Mouse (Mus musculus): ENCODE results near the gene Ky. TPM values are rescaled to one million over a fixed set of nuclear protein-coding genes. Genes with fewer than 3 reads are reported as not detected.

The Ky gene
- polyA plus RNA-seq, 1 experiment: 1.4 TPM

GRCm38 (mm10) chr9:102511423-102511822 lies 5.9 kb downstream of the Ky start:
- H3K9ac ChIP-seq (ENCODE audit: low read depth, poor library complexity, severe bottlenecking): no peak overlapping the region
- no peak overlapping the region for H3K27ac ChIP-seq (ENCODE audit: insufficient read depth, low read length)
- TF ChIP-seq CTCF (IDR thresholded peaks at IDR 0.05; ENCODE audit: low read depth, low read length) (no peak), POLR2A (IDR thresholded peaks at IDR 0.05; ENCODE audit: insufficient read depth, low read length) (no peak), EP300 (IDR thresholded peaks at IDR 0.05; ENCODE audit: insufficient read depth, low read depth, low read length) (no peak)
- no peaks in the 10 kb centered on the region for H3K9me3 ChIP-seq (replicated peaks; ENCODE audit: control insufficient read depth, insufficient read depth, low read length, poor library complexity, severe bottlenecking)
- no peaks in the 10 kb centered on the region for H3K4me1 ChIP-seq (ENCODE audit: control insufficient read depth, insufficient read depth, low read length)
- no peak overlapping the region for H3K4me3 ChIP-seq (ENCODE audit: low read depth, low read length)
- no peaks in the 10 kb centered on the region for H3K27me3 ChIP-seq (ENCODE audit: control insufficient read depth, insufficient read depth, low read length, poor library complexity, severe bottlenecking)
- H3K36me3 ChIP-seq (ENCODE audit: control insufficient read depth, insufficient read depth, low read length, poor library complexity, severe bottlenecking): no peaks in the 10 kb centered on the region

GRCm38 (mm10) chr9:102513578-102513977 lies 8.0 kb downstream of the Ky start:
- H3K4me3 ChIP-seq (ENCODE audit: low read depth, low read length): no peak overlapping the region
- no peak overlapping the region for H3K27ac ChIP-seq (ENCODE audit: insufficient read depth, low read length)
- no peaks in the 10 kb centered on the region for H3K9me3 ChIP-seq (replicated peaks; ENCODE audit: control insufficient read depth, insufficient read depth, low read length, poor library complexity, severe bottlenecking)
- H3K27me3 ChIP-seq (ENCODE audit: control insufficient read depth, insufficient read depth, low read length, poor library complexity, severe bottlenecking): no peaks in the 10 kb centered on the region
- no peaks in the 10 kb centered on the region for H3K36me3 ChIP-seq (ENCODE audit: control insufficient read depth, insufficient read depth, low read length, poor library complexity, severe bottlenecking)
- H3K9ac ChIP-seq (ENCODE audit: low read depth, poor library complexity, severe bottlenecking): no peak overlapping the region
- H3K4me1 ChIP-seq (ENCODE audit: control insufficient read depth, insufficient read depth, low read length): no peaks in the 10 kb centered on the region
- TF ChIP-seq EP300 (IDR thresholded peaks at IDR 0.05; ENCODE audit: insufficient read depth, low read depth, low read length) (no peak), POLR2A (IDR thresholded peaks at IDR 0.05; ENCODE audit: insufficient read depth, low read length) (no peak), CTCF (IDR thresholded peaks at IDR 0.05; ENCODE audit: low read depth, low read length) (no peak)

GRCm38 (mm10) chr9:102518443-102518842 lies 12.9 kb downstream of the Ky start:
- Histone ChIP-seq H3K27me3 (ENCODE audit: control insufficient read depth, insufficient read depth, low read length, poor library complexity, severe bottlenecking) (no peaks in the 10 kb centered on the region), H3K9ac (ENCODE audit: low read depth, poor library complexity, severe bottlenecking) (no peak overlapping the region), H3K9me3 (replicated peaks; ENCODE audit: control insufficient read depth, insufficient read depth, low read length, poor library complexity, severe bottlenecking) (no peaks in the 10 kb centered on the region), H3K36me3 (ENCODE audit: control insufficient read depth, insufficient read depth, low read length, poor library complexity, severe bottlenecking) (no peaks in the 10 kb centered on the region), H3K4me1 (ENCODE audit: control insufficient read depth, insufficient read depth, low read length) (peaks cover 2% of the 10 kb centered on the region), H3K27ac (ENCODE audit: insufficient read depth, low read length) (no peak overlapping the region), H3K4me3 (ENCODE audit: low read depth, low read length) (no peak overlapping the region)
- no peak for TF ChIP-seq POLR2A (IDR thresholded peaks at IDR 0.05; ENCODE audit: insufficient read depth, low read length)
- TF ChIP-seq CTCF (IDR thresholded peaks at IDR 0.05; ENCODE audit: low read depth, low read length): no peak
- TF ChIP-seq EP300 (IDR thresholded peaks at IDR 0.05; ENCODE audit: insufficient read depth, low read depth, low read length): no peak

- Histone ChIP-seq H3K9me3 (replicated peaks; ENCODE audit: control insufficient read depth, insufficient read depth, low read length, poor library complexity, severe bottlenecking) (no peaks in the 10 kb centered on the region), H3K4me3 (ENCODE audit: low read depth, low read length) (no peak overlapping the region), H3K4me1 (ENCODE audit: control insufficient read depth, insufficient read depth, low read length) (peaks cover 2% of the 10 kb centered on the region), H3K36me3 (ENCODE audit: control insufficient read depth, insufficient read depth, low read length, poor library complexity, severe bottlenecking) (no peaks in the 10 kb centered on the region), H3K27ac (ENCODE audit: insufficient read depth, low read length) (no peak overlapping the region), H3K9ac (ENCODE audit: low read depth, poor library complexity, severe bottlenecking) (no peak overlapping the region), H3K27me3 (ENCODE audit: control insufficient read depth, insufficient read depth, low read length, poor library complexity, severe bottlenecking) (no peaks in the 10 kb centered on the region)
- TF ChIP-seq POLR2A (IDR thresholded peaks at IDR 0.05; ENCODE audit: insufficient read depth, low read length) (no peak), EP300 (IDR thresholded peaks at IDR 0.05; ENCODE audit: insufficient read depth, low read depth, low read length) (no peak), CTCF (IDR thresholded peaks at IDR 0.05; ENCODE audit: low read depth, low read length) (no peak)
Observed at GRCm38 (mm10) chr9:102521396-102521795, 15.8 kb downstream of the Ky start.

GRCm38 (mm10) chr9:102528106-102528505 lies 22.6 kb downstream of the Ky start:
- H3K27ac ChIP-seq (ENCODE audit: insufficient read depth, low read length): no peak overlapping the region
- H3K36me3 ChIP-seq (ENCODE audit: control insufficient read depth, insufficient read depth, low read length, poor library complexity, severe bottlenecking): no peaks in the 10 kb centered on the region
- no peak overlapping the region for H3K4me3 ChIP-seq (ENCODE audit: low read depth, low read length)
- peaks cover 8% of the 10 kb centered on the region for H3K4me1 ChIP-seq (ENCODE audit: control insufficient read depth, insufficient read depth, low read length)
- no peaks in the 10 kb centered on the region for H3K27me3 ChIP-seq (ENCODE audit: control insufficient read depth, insufficient read depth, low read length, poor library complexity, severe bottlenecking)
- TF ChIP-seq POLR2A (IDR thresholded peaks at IDR 0.05; ENCODE audit: insufficient read depth, low read length): no peak
- TF ChIP-seq CTCF (IDR thresholded peaks at IDR 0.05; ENCODE audit: low read depth, low read length): no peak
- TF ChIP-seq EP300 (IDR thresholded peaks at IDR 0.05; ENCODE audit: insufficient read depth, low read depth, low read length): peak; percentile 87
- H3K9ac ChIP-seq (ENCODE audit: low read depth, poor library complexity, severe bottlenecking): no peak overlapping the region
- H3K9me3 ChIP-seq (replicated peaks; ENCODE audit: control insufficient read depth, insufficient read depth, low read length, poor library complexity, severe bottlenecking): no peaks in the 10 kb centered on the region

- Histone ChIP-seq H3K27ac (ENCODE audit: insufficient read depth, low read length) (no peak overlapping the region), H3K4me1 (ENCODE audit: control insufficient read depth, insufficient read depth, low read length) (peaks cover 8% of the 10 kb centered on the region), H3K36me3 (ENCODE audit: control insufficient read depth, insufficient read depth, low read length, poor library complexity, severe bottlenecking) (no peaks in the 10 kb centered on the region), H3K27me3 (ENCODE audit: control insufficient read depth, insufficient read depth, low read length, poor library complexity, severe bottlenecking) (no peaks in the 10 kb centered on the region), H3K9me3 (replicated peaks; ENCODE audit: control insufficient read depth, insufficient read depth, low read length, poor library complexity, severe bottlenecking) (no peaks in the 10 kb centered on the region), H3K9ac (ENCODE audit: low read depth, poor library complexity, severe bottlenecking) (no peak overlapping the region), H3K4me3 (ENCODE audit: low read depth, low read length) (no peak overlapping the region)
- TF ChIP-seq CTCF (IDR thresholded peaks at IDR 0.05; ENCODE audit: low read depth, low read length): no peak
- TF ChIP-seq POLR2A (IDR thresholded peaks at IDR 0.05; ENCODE audit: insufficient read depth, low read length): no peak
- no peak for TF ChIP-seq EP300 (IDR thresholded peaks at IDR 0.05; ENCODE audit: insufficient read depth, low read depth, low read length)
Observed at GRCm38 (mm10) chr9:102528561-102528960, 23.0 kb downstream of the Ky start.

Measured in ES-Bruce4 (cell line).